Mouse (Mus musculus) megakaryocyte progenitor cell, adult 5-6 weeks (primary cell): ENCODE measurements around the gene Smoc1. TPM values are rescaled to one million over a fixed set of nuclear protein-coding genes. Genes with fewer than 3 reads are reported as not detected.

Source experiments
- ATAC-seq: replicated peaks from 2 replicates; pipeline ENCODE4 v1.8.0; 2016; ENCODE audit warnings: mild to moderate bottlenecking, moderate TSS enrichment, inconsistent platforms; ENCODE audit not compliant: poor library complexity
- total RNA-seq, 2 experiments: library from RNA; stranded (forward) in 1 of 2; stranded (reverse) in 1 of 2; fragments of 157-497, 149-512 nt in 1 of 2; fragments of 200-1000 nt in 1 of 2; gene quantifications; 2 replicates each; pipeline versions ENCODE4 v1.2.3 to v1.2.4; 2015 to 2017

The Smoc1 gene
- total RNA-seq, 2 experiments from 2014 or later, result 0.54 to 1.7 TPM

DNA sequence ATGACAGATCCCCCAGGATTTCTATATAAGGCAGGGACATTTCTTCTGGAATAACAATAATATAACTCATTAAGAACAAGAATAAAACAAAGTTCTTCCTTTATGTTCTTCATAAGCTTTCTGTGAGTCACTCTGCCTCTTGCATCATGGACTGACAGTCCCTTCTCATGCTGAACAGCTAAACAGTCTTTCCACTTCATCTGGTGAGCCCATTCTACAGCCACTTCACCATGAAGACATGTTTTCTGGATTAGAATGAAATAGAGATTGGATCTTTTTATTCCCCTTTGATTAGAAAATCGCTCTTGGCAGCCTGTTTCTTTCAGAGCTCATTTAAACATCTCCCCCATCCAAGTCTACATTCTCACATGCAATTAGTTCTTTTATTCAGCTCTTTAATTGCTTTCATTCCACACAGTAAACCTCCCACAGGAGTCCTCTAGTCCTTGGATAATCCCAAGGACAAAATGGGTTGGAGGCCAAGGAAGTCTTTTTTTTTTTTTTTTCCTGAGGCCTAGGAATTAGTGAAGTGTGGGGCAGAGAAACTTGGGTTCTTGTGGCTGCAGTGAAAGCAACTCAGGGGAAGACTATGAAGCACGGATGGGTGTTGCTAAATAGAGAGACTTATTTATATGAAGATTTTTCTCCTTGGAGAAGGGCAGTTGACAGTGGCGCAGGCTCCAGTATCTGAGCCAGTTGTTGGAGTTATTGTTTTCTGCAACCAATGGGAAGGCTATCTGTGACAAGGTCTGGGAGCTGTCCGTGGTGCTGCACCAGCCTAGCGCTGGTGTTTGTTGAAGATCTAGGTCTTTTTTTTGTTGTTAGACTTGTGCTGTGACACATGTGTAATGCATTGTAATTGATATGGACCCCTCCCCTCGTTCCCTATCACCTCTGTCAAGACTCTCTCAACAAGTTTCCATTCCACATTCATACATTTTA lies 179.3 kb downstream of the Smoc1 start:
- peak; percentile 63; the same call in 1 of the 2 replicates for ATAC-seq

DNA sequence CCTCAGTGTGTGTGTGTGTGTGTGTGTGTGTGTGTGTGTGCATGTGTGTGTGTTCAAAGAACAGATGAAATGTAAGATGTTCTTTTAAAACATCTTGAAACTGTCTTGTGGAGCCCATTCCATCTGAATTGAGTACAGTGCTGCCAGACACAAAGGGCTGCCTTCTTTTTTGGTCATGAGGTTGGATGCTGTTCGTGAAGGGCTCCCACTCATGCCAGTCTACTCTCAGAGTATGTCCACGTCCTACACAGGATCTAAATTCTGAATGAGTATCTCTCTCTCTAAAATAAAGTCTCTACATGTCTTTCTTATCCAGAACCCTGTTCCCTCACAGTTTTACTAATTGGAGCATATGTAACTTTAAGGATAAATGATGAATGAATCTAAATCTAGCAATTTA lies 182.0 kb downstream of the Smoc1 start:
- no peak for ATAC-seq

DNA sequence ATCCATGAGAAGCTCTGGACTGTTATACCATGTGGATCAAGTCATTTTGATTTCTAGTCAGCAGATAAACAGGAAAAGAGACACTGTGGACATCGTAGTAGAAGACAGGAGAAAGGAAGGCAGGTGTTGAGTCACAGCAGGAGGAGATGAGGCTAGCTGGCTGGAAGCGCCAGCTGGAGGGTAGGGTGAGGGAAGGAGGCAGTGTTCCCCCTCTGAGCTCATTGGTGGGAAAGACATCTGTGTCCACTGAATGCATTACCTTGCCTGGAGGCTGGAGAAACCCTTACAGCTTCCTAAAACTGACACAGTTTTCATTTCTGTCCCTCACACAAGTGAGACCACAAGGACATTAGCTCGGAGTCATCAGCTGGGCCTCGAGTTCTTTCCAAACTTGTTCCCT lies 192.7 kb downstream of the Smoc1 start:
- no peak for ATAC-seq

DNA sequence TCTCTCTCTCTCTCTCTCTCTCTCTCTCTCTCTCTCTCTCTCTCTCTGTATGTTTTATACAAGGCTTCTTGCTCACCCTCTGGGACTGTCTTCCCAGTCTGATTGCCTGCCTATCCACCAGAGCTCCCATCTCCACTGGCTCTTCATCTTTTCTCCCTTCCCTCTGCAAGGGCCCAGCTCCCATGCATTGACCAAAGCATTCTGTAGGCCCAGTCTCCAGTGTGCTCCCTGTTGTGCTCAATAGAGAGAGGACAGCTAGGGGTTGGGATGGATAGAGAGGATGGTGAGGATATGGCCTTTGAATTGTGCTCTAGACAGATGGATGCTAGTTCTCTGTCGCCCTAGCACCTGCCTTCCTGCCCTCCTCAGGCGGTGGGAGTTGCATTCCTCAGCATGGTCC lies 196.7 kb downstream of the Smoc1 start:
- no peak for ATAC-seq

DNA sequence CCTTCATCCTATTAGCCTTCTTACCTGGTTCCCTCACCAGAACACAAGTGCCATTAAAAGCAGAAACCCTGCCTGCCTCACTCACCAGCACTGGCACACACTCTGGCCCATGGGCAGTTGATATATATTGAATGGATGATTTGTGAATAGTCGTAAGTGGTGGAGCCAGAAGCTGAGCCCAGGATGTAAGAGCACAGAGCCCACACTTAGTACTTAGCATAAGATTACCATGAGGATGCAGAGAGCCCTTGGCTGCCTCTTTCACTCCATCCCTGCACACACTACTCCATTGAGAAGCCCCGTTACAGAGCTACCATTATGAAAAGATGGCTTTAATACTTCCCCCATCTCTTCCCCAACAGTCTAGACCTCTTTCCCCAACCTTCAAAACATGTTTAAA lies 198.2 kb downstream of the Smoc1 start:
- no peak for ATAC-seq

DNA sequence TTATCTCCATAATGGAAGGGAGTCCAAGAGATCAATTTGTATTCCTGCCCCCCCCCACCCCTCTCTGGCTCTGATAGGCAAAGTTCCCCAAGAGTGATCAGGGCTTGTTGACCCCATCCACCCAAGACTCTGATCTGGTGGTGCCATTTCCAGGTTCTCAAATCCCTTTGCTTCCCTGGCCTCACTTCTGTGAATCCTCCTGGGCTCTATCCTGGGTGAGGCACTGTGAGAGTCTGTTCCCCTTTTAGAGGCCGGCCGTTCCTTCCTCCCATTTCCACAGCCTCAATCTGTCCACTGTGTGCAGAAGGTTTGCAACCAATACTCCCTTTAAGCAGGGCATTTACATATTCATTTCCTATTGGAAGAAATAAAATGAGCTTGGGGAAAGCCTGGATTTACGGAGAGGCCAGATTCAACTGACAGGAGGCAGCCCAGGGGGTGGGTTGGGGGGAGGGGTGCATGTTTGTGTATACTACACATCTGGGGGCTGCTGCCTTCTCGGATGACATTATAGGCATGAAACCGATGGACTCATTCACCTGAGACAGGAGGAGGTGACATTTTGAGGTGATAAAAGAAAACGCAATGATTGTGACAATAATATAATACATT lies 199.5 kb downstream of the Smoc1 start:
- no peak for ATAC-seq

DNA sequence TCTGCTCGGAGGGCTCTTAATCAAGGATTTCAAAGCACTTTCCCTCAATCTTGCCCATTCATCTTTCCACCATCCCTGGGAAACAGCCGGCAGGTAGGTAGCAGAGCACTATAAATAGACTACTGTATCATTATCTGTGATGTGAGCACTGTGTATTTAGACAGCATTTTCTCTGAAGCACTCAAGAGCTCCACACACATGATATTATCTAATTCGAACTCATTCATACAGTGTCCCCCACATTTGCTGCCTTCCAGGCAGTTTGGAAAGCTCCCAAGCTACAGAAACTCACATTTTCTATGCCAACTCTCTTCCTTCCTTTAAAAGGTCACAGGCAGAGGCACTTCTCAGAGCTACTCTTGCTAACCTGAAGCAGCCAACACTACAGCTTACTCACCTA lies 200.0 kb downstream of the Smoc1 start:
- no peak for ATAC-seq

DNA sequence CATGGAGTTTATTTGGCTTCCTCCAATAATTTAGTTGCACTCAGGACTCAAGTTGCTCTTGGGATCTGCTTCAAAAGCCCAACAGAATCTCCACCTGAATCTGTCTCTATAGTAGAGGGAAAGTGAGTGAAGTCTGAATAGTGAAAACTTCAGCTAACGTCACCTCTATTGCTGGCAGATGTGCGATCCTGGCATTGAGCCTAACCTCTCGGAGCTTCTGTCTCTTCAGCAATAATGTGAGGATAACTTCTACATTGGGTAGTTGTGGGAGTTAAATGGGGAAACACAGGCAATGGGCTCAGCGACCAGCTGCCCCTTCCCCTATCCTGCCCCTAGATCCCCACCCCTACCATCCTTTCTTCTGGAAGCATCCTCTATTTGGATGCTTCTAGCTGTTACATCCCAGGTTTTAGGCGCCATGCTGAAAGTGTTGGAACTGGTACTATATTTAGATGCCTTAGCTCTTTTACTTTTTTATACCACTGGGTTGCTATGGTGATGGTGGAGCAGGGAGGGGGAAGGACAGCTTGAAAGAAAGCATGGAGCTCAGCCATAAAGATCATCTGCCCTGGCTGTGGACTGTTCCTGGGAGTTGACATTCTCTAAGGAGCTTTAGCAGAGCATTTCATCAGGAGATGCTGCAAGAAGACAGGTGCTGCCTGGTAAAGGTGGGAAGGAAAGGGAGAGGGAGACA lies 201.3 kb downstream of the Smoc1 start:
- no peak for ATAC-seq

DNA sequence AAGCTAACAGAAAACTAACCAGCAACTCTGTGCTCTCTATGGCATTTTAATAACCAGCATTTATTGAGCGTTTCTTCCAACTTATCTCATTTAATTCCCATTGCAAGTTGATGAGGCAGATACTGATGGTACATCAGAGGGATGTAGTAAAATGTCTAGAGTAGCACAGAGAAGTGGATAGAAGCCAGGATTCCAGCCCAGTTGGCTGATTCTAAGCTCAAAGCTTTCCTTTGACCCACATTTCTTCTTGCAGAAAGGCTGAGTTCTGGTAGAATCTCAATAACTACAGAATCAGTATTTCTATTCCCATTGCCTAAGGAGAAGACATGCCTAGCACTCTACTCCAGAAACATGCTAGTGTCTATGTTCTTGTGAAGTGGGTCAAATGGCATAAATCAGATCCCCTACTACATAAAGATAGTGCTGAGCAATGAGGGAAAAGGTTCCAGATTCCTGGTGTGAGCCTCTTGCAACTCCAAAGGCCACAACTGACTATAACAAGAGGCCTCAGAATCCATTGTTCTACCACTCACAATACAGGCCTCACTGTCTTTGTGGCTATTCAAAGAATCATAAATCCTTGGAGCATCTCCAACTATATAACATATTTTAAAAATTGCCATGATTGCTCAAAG lies 207.3 kb downstream of the Smoc1 start:
- ATAC-seq, result no peak

DNA sequence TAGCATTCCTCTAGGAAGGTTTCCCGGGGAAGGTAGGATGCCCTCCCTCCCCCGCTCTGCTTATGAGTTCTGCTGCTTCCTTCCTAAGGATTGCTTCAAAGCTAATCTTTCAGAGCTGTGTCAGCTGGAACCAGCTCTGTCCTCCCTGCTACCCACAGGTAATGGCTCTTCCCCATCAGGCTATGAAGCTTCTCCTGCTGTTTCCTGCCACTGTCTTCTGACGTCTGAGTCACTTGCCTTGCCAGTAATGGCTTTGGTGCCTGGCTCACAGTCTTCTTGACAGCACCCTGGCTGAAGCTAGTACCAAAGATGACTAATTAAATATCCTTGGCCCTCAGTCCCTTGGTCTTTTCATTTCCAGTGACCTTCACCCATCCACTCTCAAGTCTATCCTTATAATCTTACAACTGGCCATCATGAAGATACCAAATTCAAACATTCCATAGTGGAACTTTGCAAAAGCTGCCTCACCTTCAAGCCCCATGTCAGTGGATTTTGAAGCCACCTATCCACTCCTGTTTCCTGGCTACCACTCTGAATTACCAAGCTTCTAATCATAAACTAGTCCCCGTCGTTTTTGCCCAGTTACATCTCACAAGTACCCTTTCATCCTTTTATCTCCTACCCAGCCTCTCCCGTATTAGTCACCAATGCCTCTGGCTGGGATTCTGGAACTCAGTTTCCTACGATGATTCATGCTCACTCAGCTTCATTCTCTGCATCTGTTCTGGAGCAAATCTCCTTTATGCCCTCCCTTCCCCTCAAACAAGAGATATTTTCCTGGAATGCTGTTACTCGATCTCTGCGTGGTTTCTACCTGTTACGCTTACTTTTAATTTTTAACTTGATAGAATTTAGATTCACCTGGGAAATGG lies 209.1 kb downstream of the Smoc1 start:
- ATAC-seq, result no peak

Other genes starting within 250 kb of the Smoc1 start
- gene Susd6, start 236.3 kb upstream of the Smoc1 start, total RNA-seq (2015), result 12.8 and 14.5 TPM in 2 replicates
- gene Susd6, start 236.3 kb upstream of the Smoc1 start, total RNA-seq (2017), result 15.9 and 19.4 TPM in 2 replicates
- 254 and 283 TPM in 2 replicates for gene Srsf5, start 81.3 kb upstream of the Smoc1 start, total RNA-seq (2015)
- 684 and 913 TPM in 2 replicates for gene Srsf5, start 81.3 kb upstream of the Smoc1 start, total RNA-seq (2017)
- not detected in 2 replicates for gene Slc10a1, start 58.1 kb upstream of the Smoc1 start, total RNA-seq (2015)
- not detected in 2 replicates for gene Slc10a1, start 58.1 kb upstream of the Smoc1 start, total RNA-seq (2017)